Mouse (Mus musculus) brain, embryonic 14.5 days (tissue): ENCODE measurements at regions not wholly inside any gene's neighbourhood (a gene's known extent, or its start where the extent isn't known, plus 50 kb on each side); places are given as distances from the start of the nearest gene placed in this dataset.
A peak's percentile ranks its signal among the peaks of the same experiment; 100 is the strongest.

ENCODE experiments used
- DNase-seq: peaks from one replicate; pipeline ENCODE4 v3.0.0-alpha.2; 2011; ENCODE audit warnings: low read depth
- CTCF ChIP-seq: fragments of 200-500 bp; IDR thresholded peaks from 2 replicates; pipeline ENCODE4 v1.5.1; 2012; ENCODE audit warnings: inconsistent platforms, mild to moderate bottlenecking, moderate library complexity, borderline replicate concordance; ENCODE audit not compliant: insufficient read depth, insufficient read length; ENCODE audit errors: extremely low read depth
- POLR2A ChIP-seq: fragments of 200-500 bp; IDR thresholded peaks from 2 replicates; pipeline ENCODE4 v1.6.1; 2012; ENCODE audit warnings: mild to moderate bottlenecking, inconsistent platforms, borderline replicate concordance; ENCODE audit not compliant: poor library complexity, insufficient read depth, insufficient read length, severe bottlenecking; ENCODE audit errors: extremely low read depth

GRCm38 (mm10) chr1:183504103-183504841 lies 86.3 kb downstream of the Hhipl2 start:
- peak; percentile 69 for DNase-seq
- no peak for TF ChIP-seq POLR2A
- TF ChIP-seq CTCF: no peak

GRCm38 (mm10) chr1:183507893-183508292 lies 89.9 kb downstream of the Hhipl2 start:
- TF ChIP-seq POLR2A (no peak), CTCF (no peak)
- no peak for DNase-seq

- TF ChIP-seq CTCF (no peak), POLR2A (no peak)
Observed at GRCm38 (mm10) chr1:183510759-183511158, 92.7 kb downstream of the Hhipl2 start.

GRCm38 (mm10) chr1:183513876-183514275 lies 95.9 kb downstream of the Hhipl2 start:
- no peak for DNase-seq
- no peak for TF ChIP-seq CTCF
- no peak for TF ChIP-seq POLR2A

More at GRCm38 (mm10) chr1:183510759-183511158, 92.7 kb downstream of the Hhipl2 start:
- no peak for DNase-seq

- peak; percentile 25 for DNase-seq
- TF ChIP-seq POLR2A (no peak), CTCF (no peak)
Observed at GRCm38 (mm10) chr1:183514281-183514983, 96.4 kb downstream of the Hhipl2 start.

GRCm38 (mm10) chr1:183514984-183515287 lies 96.9 kb downstream of the Hhipl2 start:
- no peak for TF ChIP-seq CTCF
- no peak for TF ChIP-seq POLR2A
- DNase-seq: no peak

- TF ChIP-seq POLR2A: no peak
- TF ChIP-seq CTCF: peak; percentile 16; the same call in 1 of the 2 replicates
- peak; percentile 25 for DNase-seq
Observed at GRCm38 (mm10) chr1:183516167-183516566, 98.2 kb downstream of the Hhipl2 start.

- DNase-seq: no peak
- TF ChIP-seq POLR2A: no peak
- TF ChIP-seq CTCF: no peak
Observed at GRCm38 (mm10) chr1:183517236-183517635, 99.2 kb downstream of the Hhipl2 start.

- DNase-seq: peak; percentile 85
Observed at GRCm38 (mm10) chr1:183521569-183521968, 103.6 kb downstream of the Hhipl2 start.

GRCm38 (mm10) chr1:183533386-183533785 lies 115.4 kb downstream of the Hhipl2 start:
- TF ChIP-seq POLR2A (no peak), CTCF (no peak)
- DNase-seq: no peak

More at GRCm38 (mm10) chr1:183521569-183521968, 103.6 kb downstream of the Hhipl2 start:
- TF ChIP-seq CTCF (no peak), POLR2A (no peak)

GRCm38 (mm10) chr1:183548752-183549387 lies 130.9 kb downstream of the Hhipl2 start:
- TF ChIP-seq CTCF (no peak), POLR2A (no peak)
- no peak for DNase-seq
